Mouse (Mus musculus) small intestine, adult 2 months (tissue): ENCODE results near the gene Nup188. TPM values are rescaled to one million over a fixed set of nuclear protein-coding genes. Genes with fewer than 3 reads are reported as not detected.

Experiments used
- H3K27ac ChIP-seq: fragments of 200-500 bp; 2 replicates; pipeline ENCODE4 v1.5.1; 2012; ENCODE audit warnings: low read depth, low read length, control low read depth, inconsistent platforms; ENCODE audit not compliant: insufficient read depth
- H3K27me3 ChIP-seq: fragments of 200-500 bp; 2 replicates; pipeline ENCODE4 v1.6.1; 2012; ENCODE audit warnings: mild to moderate bottlenecking, moderate library complexity, low read length, inconsistent platforms; ENCODE audit not compliant: control insufficient read depth, insufficient read depth
- H3K36me3 ChIP-seq: fragments of 200-500 bp; 2 replicates; pipeline ENCODE4 v1.6.1; 2012; ENCODE audit warnings: mild to moderate bottlenecking, low read length, control low read depth, inconsistent platforms; ENCODE audit not compliant: control insufficient read depth, insufficient read depth
- H3K4me1 ChIP-seq: fragments of 200-500 bp; 2 replicates; pipeline ENCODE4 v1.6.1; 2012; ENCODE audit warnings: low read length, inconsistent platforms, mixed read lengths; ENCODE audit not compliant: control insufficient read depth, insufficient read depth, insufficient read length
- H3K4me3 ChIP-seq: fragments of 200-500 bp; 2 replicates; pipeline ENCODE4 v1.5.1; 2012; ENCODE audit warnings: low read depth, mild to moderate bottlenecking, control low read depth, inconsistent platforms, low read length, moderate library complexity
- CTCF ChIP-seq: fragments of 200-500 bp; IDR thresholded peaks from 2 replicates; pipeline ENCODE4 v1.5.1; 2012; ENCODE audit warnings: low read depth, mild to moderate bottlenecking, control low read depth, inconsistent platforms, low read length, moderate library complexity, mixed read lengths; ENCODE audit not compliant: insufficient replicate concordance, insufficient read length; ENCODE audit errors: extremely low read depth
- POLR2A ChIP-seq: fragments of 200-500 bp; IDR thresholded peaks from 2 replicates; pipeline ENCODE4 v1.6.1; 2012; ENCODE audit warnings: low read depth, mild to moderate bottlenecking, control low read depth, inconsistent platforms, low read length, moderate library complexity
- WGBS: fragments of 180-500 bp; shearing (Covaris S2); methylation state at CpG from one replicate; pipeline ENCODE4 v1.1.7; 2018; 5-methylcytosine and 5-hydroxymethylcytosine counted together
- polyA plus RNA-seq: library from polyadenylated mRNA; depleted of rRNA; stranded (reverse); fragments of >200 nt; gene quantifications from 2 replicates; pipeline ENCODE4 v1.2.3, GENCODE M21; 2012

The Nup188 gene
- polyA plus RNA-seq, 1 experiment = 21.4 TPM

DNA sequence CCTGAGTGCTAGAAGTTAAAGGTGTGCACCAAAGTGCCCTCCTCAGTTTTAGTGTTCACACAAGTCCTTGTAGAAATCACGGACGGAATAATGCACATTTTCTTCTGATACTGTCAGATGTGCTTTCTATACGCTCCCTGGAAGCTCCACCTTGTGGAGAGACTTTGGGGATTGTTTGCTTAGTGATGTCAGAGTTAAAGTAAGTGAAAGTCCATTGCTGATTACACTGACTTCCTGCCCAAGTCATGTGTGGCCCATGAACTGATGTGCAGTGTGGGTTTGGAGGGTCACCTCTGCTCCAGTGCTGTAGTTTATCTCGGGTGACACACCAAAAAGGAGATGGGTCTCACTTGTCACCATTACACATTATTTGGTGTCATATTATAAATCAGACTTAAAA, 33.1 kb downstream of the Nup188 start:
- WGBS = 44% methylated on average over 4 of the region's 4 CpGs
- TF ChIP-seq CTCF (no peak), POLR2A (no peak)
- Histone ChIP-seq H3K4me1 (no peaks in the 10 kb centered on the region), H3K4me3 (no peak overlapping the region), H3K36me3 (peaks cover 69% of the 10 kb centered on the region), H3K27me3 (no peaks in the 10 kb centered on the region), H3K27ac (no peak overlapping the region)

- no peak for TF ChIP-seq CTCF
- no peak for TF ChIP-seq POLR2A
- no peaks in the 10 kb centered on the region for H3K27me3 ChIP-seq
- 96% methylated on average over 7 of the region's 7 CpGs for WGBS
- H3K4me3 ChIP-seq = no peak overlapping the region
- H3K36me3 ChIP-seq = peaks cover 66% of the 10 kb centered on the region
- no peaks in the 10 kb centered on the region for H3K4me1 ChIP-seq
- no peak overlapping the region for H3K27ac ChIP-seq
Observed at GRCm38 (mm10) chr2:30323111-30323510, 36.9 kb downstream of the Nup188 start.

GRCm38 (mm10) chr2:30325296-30325695, 39.1 kb downstream of the Nup188 start:
- Histone ChIP-seq H3K4me3 (no peak overlapping the region), H3K27ac (no peak overlapping the region), H3K4me1 (no peaks in the 10 kb centered on the region), H3K36me3 (peaks cover 79% of the 10 kb centered on the region), H3K27me3 (no peaks in the 10 kb centered on the region)
- WGBS = 92% methylated on average over 5 of the region's 5 CpGs
- TF ChIP-seq POLR2A (no peak), CTCF (no peak)

DNA sequence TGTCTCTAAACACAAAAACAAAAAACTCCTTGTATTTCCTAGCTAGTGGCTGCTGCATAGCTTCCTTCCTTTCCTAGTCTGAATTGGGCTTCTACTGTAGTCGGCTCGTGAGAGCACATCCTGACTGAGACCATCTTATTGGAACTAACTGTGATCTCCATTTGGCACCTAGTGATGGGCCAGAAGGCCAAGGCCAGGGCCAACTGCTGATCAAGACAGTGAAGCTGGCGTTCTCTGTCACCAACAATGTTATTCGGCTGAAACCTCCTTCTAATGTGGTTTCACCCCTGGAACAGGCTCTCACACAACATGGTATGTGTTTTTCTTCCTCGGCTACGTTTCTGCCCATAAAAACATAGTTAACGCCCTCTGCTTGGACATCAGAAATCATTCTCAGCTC, 41.1 kb downstream of the Nup188 start:
- no peak overlapping the region for H3K4me3 ChIP-seq
- H3K27ac ChIP-seq = no peak overlapping the region
- peaks cover 78% of the 10 kb centered on the region for H3K36me3 ChIP-seq
- TF ChIP-seq CTCF = no peak
- TF ChIP-seq POLR2A = no peak
- 91% methylated on average over 7 of the region's 7 CpGs for WGBS
- no peaks in the 10 kb centered on the region for H3K4me1 ChIP-seq
- no peaks in the 10 kb centered on the region for H3K27me3 ChIP-seq

- Histone ChIP-seq H3K36me3 (peaks cover 78% of the 10 kb centered on the region), H3K27ac (no peak overlapping the region), H3K4me3 (no peak overlapping the region), H3K4me1 (no peaks in the 10 kb centered on the region), H3K27me3 (no peaks in the 10 kb centered on the region)
- 74% methylated on average over 3 of the region's 3 CpGs for WGBS
- no peak for TF ChIP-seq POLR2A
- no peak for TF ChIP-seq CTCF
Observed at GRCm38 (mm10) chr2:30328791-30329190, 42.6 kb downstream of the Nup188 start.

DNA sequence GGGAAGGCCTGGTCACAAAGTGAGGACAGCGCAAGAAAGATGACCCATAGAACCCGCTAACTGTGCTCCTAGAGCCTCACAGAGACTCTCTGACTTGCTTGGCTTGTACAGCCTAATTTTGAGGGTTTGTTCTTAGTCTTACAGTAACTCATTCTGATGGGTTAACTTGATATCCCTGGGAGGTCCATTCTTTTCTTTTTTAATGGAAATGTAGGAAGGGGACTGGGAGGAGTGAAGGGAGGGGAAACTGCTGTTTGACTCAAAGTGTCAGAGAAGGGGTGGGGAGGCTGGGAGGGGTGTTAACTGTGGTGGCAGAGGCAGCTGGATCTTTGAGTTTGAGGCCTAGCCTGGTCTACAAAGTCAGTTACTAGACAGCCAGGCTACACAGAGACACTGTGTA, 49.1 kb downstream of the Nup188 start:
- Histone ChIP-seq H3K4me3 (no peak overlapping the region), H3K36me3 (peaks cover 79% of the 10 kb centered on the region), H3K4me1 (no peaks in the 10 kb centered on the region), H3K27ac (no peak overlapping the region), H3K27me3 (no peaks in the 10 kb centered on the region)
- TF ChIP-seq POLR2A = no peak
- TF ChIP-seq CTCF = no peak
- WGBS = 95% methylated on average over 2 of the region's 2 CpGs

GRCm38 (mm10) chr2:30336174-30336915, 50.1 kb downstream of the Nup188 start:
- WGBS = 92% methylated on average over 16 of the region's 16 CpGs
- Histone ChIP-seq H3K36me3 (peaks cover 75% of the 10 kb centered on the region), H3K27ac (no peak overlapping the region), H3K4me3 (no peak overlapping the region), H3K27me3 (no peaks in the 10 kb centered on the region), H3K4me1 (no peaks in the 10 kb centered on the region)
- TF ChIP-seq POLR2A (no peak), CTCF (no peak)
